Mouse (Mus musculus): Measurements from ENCODE around the gene Efemp2.

Gene Efemp2

DNA sequence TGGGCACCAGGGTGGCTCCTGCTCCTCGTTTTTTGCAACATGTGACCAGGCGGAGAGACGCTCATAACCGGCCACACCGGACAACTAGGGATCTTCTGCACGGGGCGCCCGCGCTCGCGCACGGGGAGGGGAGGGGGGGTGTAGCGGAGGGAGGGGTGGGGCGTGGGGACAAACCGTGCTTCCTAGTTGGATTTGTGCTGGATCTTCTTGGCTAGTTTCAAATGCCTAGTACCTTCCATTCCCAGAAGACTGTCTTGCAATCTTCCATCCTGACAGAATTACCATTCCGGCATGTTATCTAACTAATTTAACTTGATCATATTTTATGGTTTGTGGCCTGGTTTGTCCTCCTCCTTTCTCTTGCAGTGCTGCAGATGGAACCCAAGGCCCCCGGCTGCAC, 29.9 kb downstream of the Efemp2 start, which contains the start of gene 1700020D05Rik:
Gene 1700020D05Rik, minus strand, starts transcription at position 101 of the 400 bp plus-strand sequence.
- DNase-seq (ENCODE audit: low spot score): no peak

GRCm38 (mm10) chr19:5510031-5511026, 36.6 kb downstream of the Efemp2 start, which contains the start of gene Snx32:
TSS of gene Snx32 (minus strand) at chr19:5510538.
- DNase-seq (ENCODE audit: low spot score): peak; percentile 97

DNA sequence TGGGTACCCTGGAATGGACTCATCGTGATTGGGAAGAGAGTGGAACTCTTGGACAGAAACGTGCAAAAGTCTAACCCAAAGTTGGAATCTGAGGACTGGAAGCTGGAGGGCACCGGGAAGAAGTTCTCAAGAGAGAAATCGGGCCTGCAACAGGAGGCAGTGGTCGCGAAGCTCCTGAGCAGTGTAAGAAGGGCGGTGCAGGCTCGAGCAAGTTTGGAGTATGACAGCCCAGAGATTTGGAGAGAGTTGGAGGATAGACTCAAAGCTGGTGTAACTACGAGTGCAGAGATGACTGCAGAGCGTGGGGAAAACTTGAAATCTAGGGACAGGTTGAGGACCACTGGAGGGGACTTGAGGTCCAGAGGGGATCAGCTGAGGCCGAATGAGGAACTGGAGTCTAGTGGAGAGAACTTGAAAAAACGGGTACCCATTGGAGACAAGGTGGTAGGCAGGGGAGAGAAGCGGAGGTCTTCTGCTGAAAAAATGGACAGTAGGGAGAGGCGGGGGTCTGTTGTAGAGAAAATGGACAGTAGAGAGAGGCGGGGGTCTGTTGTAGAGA, 37.4 kb downstream of the Efemp2 start:
- no peak for DNase-seq (ENCODE audit: low spot score)

DNA sequence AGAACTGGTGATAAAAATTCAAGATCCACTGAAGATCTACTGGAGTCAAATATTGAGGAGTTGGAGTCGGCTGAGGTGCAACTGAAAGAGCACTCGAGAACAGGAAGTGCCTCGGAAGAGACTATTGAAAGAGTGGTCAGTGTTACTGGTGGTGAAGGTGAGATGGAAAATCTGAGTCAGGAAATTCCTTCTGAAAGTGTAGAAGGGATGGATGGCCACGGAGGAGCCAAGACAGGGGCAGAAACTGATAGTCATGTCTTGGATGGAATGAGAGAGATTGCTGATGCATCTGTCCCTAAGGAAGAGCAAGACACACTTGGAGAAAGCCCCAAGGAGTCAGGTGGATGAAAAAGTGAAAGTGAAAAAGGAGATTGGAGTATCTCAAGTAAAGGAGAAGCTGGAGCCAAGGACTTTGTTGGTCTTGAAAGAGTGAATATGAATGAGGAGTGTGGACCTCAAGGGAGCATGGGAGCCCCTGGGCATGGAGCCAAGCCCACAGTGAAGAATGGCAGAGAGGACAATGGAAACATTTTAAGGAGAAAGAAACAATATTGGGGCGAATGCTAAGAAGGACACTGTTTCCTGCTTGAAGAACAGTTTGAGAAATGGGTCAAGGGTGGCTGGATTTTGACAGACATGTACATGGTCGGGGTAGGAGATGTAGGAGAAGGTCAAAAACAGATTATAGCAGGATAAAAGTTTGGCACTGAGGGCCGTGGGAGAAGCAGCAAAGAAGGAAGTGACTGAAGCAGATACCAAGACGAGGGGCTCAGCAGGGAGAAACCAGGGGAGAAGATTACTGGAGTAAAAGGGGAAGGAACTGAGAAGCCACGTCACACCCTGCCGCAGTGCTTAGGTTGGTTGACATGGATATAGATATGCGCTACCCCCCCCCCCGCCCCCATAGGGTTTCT, 38.6 kb downstream of the Efemp2 start:
- DNase-seq (ENCODE audit: low spot score): peak; percentile 60

- no peak for DNase-seq (ENCODE audit: low spot score)
These were observed 39.2 kb downstream of the Efemp2 start for GRCm38 (mm10) chr19:5513005-5513349.

DNA sequence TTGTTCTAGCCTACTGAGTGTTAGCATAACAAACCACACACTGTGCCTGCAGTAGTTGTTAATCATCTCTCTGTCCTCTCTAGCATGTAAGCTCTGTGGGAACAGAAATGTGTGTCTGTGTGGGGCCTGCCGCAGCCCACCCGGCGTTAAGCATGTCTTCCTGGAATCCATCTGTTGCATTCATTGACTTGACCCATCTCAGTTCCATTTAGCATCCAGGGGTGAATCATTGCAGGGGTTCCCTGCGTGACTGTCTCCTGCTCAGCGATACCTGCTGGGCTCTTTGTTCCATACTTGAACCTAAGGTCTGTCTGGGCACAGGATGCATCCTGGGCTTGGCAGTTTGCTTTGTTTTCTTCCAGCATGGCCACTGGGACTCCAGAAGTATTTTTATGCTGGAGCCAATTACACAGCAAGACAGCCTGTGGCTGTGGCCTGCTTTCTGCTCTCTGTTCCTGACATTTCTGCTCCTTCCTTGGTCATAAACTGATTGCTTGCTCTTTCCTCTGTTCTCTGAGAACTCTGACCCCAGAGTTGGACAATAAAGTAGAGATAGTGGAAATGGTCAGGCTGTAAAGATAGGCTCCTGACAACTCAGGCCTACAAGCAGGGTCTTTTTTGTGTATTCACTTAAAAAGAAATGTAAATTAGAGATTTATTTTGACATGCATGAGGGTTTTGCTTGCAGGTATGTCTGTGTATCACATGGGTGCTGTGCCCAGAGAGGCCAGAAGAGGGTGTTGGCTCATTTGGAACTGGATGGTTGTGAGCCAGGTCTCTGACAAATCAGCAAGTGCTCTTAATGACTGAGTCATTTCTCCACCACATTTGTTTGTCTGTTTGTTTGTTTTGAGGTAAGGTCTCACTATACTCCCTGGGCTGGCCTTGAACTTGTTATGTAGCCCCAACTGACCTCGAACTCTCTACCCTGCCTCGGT, 42.4 kb downstream of the Efemp2 start:
- no peak for DNase-seq (ENCODE audit: low spot score)

DNA sequence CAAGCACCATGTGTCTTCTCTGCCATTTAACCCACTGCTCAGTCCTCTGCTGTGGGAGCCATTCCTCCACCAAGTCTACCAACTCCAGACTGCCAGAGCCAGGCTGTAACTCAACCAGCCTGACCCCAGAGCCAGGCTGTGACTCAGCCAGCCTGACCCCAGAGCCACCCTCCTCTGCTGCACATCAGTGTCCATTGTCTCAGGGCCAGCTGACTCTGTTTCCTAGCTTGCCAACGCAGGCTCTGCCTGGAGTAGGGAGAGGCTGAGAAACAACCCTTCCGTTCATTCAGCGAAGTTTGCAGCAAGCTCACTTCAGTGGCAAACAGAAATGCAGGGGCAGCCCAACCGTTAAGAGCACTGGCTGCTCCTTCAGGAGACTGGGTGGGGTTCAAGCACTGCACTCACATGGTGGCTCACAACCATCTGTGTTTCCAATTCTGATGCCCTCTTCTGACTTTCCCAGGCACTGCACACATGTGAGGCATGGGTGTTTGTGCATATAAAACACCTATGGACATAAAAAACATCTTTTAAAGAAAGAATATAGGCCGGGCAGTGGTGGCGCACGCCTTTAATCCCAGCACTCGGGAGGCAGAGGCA, 43.3 kb downstream of the Efemp2 start:
- no peak for DNase-seq (ENCODE audit: low spot score)

DNA sequence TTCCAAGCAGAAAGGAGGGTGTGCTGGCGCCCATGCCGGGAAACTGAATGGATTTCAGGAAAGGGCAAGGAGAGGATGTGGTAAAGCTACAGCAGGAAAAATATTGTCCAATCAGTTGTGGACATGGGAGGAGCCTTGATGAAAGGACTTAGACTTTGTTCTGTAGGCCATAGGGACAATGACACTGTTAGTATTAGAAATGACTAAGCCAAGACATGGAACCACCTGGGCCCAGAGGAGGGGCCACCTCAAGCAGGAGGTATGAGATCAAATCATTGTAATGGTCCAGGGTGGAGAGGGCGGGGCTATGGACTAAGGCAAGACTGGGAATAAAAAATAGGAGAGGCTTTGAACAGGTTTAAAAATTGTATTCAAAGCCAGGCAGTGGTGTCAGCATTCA, 45.0 kb downstream of the Efemp2 start:
- DNase-seq (ENCODE audit: low spot score): no peak

- no peak for DNase-seq (ENCODE audit: low spot score)
These were observed 51.5 kb downstream of the Efemp2 start for GRCm38 (mm10) chr19:5525204-5525603.

- DNase-seq (ENCODE audit: low spot score): peak; percentile 99
These were observed 55.8 kb downstream of the Efemp2 start for GRCm38 (mm10) chr19:5529325-5530137.

- no peak for DNase-seq (ENCODE audit: low spot score)
These were observed 56.4 kb downstream of the Efemp2 start for GRCm38 (mm10) chr19:5530138-5530524.
